Mouse (Mus musculus) liver, embryonic 11.5 days (tissue): ENCODE measurements around the gene Nostrin. TPM values are rescaled to one million over a fixed set of nuclear protein-coding genes. Genes with fewer than 3 reads are reported as not detected.

ENCODE experiments used
- ATAC-seq: fragments of 200-750 bp; cut with Nextera tagmentation; replicated peaks from 2 replicates; pipeline ENCODE4 v1.8.0; 2017; ENCODE audit warnings: moderate number of reproducible peaks, mild to moderate bottlenecking, moderate TSS enrichment, moderate library complexity; ENCODE audit not compliant: low FRiP score
- DNase-seq: peaks from one replicate; pipeline ENCODE4 v3.0.0-alpha.2; 2017; ENCODE audit warnings: low spot score
- H3K27ac ChIP-seq: fragments of 300-500 bp; sonication (generic); 2 replicates; pipeline ENCODE4 v1.5.1; 2014; ENCODE audit warnings: mild to moderate bottlenecking, low read depth, low read length, control low read depth
- H3K27me3 ChIP-seq: fragments of 300-500 bp; sonication (generic); replicated peaks from 2 replicates; pipeline ENCODE4 v1.6.1; 2014; ENCODE audit warnings: low read length, mixed read lengths; ENCODE audit not compliant: control insufficient read depth, insufficient read depth
- H3K36me3 ChIP-seq: fragments of 300-500 bp; sonication (generic); 2 replicates; pipeline ENCODE4 v1.6.1; 2014; ENCODE audit warnings: mild to moderate bottlenecking, low read length, moderate library complexity, mixed read lengths; ENCODE audit not compliant: control insufficient read depth, insufficient read depth
- H3K4me1 ChIP-seq: fragments of 300-500 bp; sonication (generic); replicated peaks from 2 replicates; pipeline ENCODE4 v1.6.1; 2014; ENCODE audit warnings: low read length, mixed read lengths; ENCODE audit not compliant: control insufficient read depth, insufficient read depth
- H3K4me2 ChIP-seq: fragments of 300-500 bp; sonication (generic); 2 replicates; pipeline ENCODE4 v1.6.1; 2014; ENCODE audit warnings: mild to moderate bottlenecking, control low read depth, moderate library complexity
- H3K4me3 ChIP-seq: fragments of 300-500 bp; sonication (generic); 2 replicates; pipeline ENCODE4 v1.5.1; 2014; ENCODE audit warnings: low read depth, low read length, control low read depth
- H3K9ac ChIP-seq: fragments of 300-500 bp; sonication (generic); 2 replicates; pipeline ENCODE4 v1.6.1; 2014; ENCODE audit warnings: low read depth, low read length, control low read depth
- H3K9me3 ChIP-seq: fragments of 300-500 bp; sonication (generic); 2 replicates; pipeline ENCODE4 v1.6.1; 2016; ENCODE audit warnings: low read length, inconsistent platforms, mixed read lengths; ENCODE audit not compliant: control insufficient read depth
- WGBS: fragments of 180-500 bp; shearing (Covaris S2); extraction: QIAGEN DNeasy Blood & Tissue Kit; methylation state at CpG from one replicate; pipeline ENCODE4 v1.1.7; 2014; 5-methylcytosine and 5-hydroxymethylcytosine counted together
- polyA plus RNA-seq: library from polyadenylated mRNA; unstranded; fragments of >200 nt; fragmentation: Nextera tagmentation; extraction: Ambion mirVana; gene quantifications from 2 replicates; pipeline ENCODE4 v1.2.1, GENCODE M21; 2014

The Nostrin gene
- polyA plus RNA-seq, 1 experiment from 2014 or later = 18.8 TPM

GRCm38 (mm10) chr2:69118994-69119393 is 16.6 kb upstream of the Nostrin start:
- Histone ChIP-seq H3K36me3 (peaks cover 3% of the 10 kb centered on the region; the same call in 1 of the 2 replicates), H3K27me3 (no peaks in the 10 kb centered on the region), H3K4me1 (no peaks in the 10 kb centered on the region), H3K27ac (no peak overlapping the region), H3K9me3 (peaks cover 2% of the 10 kb centered on the region; the same call in 1 of the 2 replicates), H3K4me2 (no peak overlapping the region), H3K9ac (no peak overlapping the region), H3K4me3 (no peak overlapping the region)
- ATAC-seq = no peak
- 87% methylated on average over 1 of the region's 1 CpGs for WGBS
- no peak for DNase-seq

GRCm38 (mm10) chr2:69119718-69120117 is 15.9 kb upstream of the Nostrin start:
- Histone ChIP-seq H3K4me2 (no peak overlapping the region), H3K9ac (no peak overlapping the region), H3K4me3 (no peak overlapping the region), H3K27me3 (no peaks in the 10 kb centered on the region), H3K4me1 (no peaks in the 10 kb centered on the region), H3K36me3 (peaks cover 3% of the 10 kb centered on the region; the same call in 1 of the 2 replicates), H3K9me3 (peaks cover 2% of the 10 kb centered on the region; the same call in 1 of the 2 replicates), H3K27ac (no peak overlapping the region)
- ATAC-seq (no peak), DNase-seq (no peak)
- 61% methylated on average over 2 of the region's 2 CpGs for WGBS

- no peak overlapping the region for H3K27ac ChIP-seq
- no peaks in the 10 kb centered on the region for H3K9me3 ChIP-seq
- H3K27me3 ChIP-seq = no peaks in the 10 kb centered on the region
- H3K4me1 ChIP-seq = no peaks in the 10 kb centered on the region
- DNase-seq (no peak), ATAC-seq (no peak)
- H3K9ac ChIP-seq = no peak overlapping the region
- no peaks in the 10 kb centered on the region for H3K36me3 ChIP-seq
- WGBS = 81% methylated on average over 4 of the region's 4 CpGs
- no peak overlapping the region for H3K4me3 ChIP-seq
- H3K4me2 ChIP-seq = no peak overlapping the region
Measured at GRCm38 (mm10) chr2:69121681-69122080, 13.9 kb upstream of the Nostrin start.

GRCm38 (mm10) chr2:69125425-69125824 is 10.2 kb upstream of the Nostrin start:
- DNase-seq = no peak
- WGBS = 62% methylated on average over 3 of the region's 3 CpGs

GRCm38 (mm10) chr2:69128321-69128720 is 7.3 kb upstream of the Nostrin start:
- H3K4me3 ChIP-seq = no peak overlapping the region
- 80% methylated on average over 7 of the region's 7 CpGs for WGBS
- H3K4me1 ChIP-seq = peaks cover 5% of the 10 kb centered on the region; the same call in 1 of the 2 replicates
- no peaks in the 10 kb centered on the region for H3K9me3 ChIP-seq
- H3K27me3 ChIP-seq = no peaks in the 10 kb centered on the region
- H3K9ac ChIP-seq = no peak overlapping the region
- no peaks in the 10 kb centered on the region for H3K36me3 ChIP-seq
- no peak for DNase-seq
- ATAC-seq = no peak
- H3K27ac ChIP-seq = no peak overlapping the region
- H3K4me2 ChIP-seq = no peak overlapping the region

More at GRCm38 (mm10) chr2:69125425-69125824, 10.2 kb upstream of the Nostrin start:
- H3K9me3 ChIP-seq = no peaks in the 10 kb centered on the region
- peaks cover 5% of the 10 kb centered on the region; the same call in 1 of the 2 replicates for H3K4me1 ChIP-seq
- H3K9ac ChIP-seq = no peak overlapping the region
- no peak overlapping the region for H3K4me3 ChIP-seq
- H3K4me2 ChIP-seq = no peak overlapping the region
- H3K27me3 ChIP-seq = no peaks in the 10 kb centered on the region
- H3K27ac ChIP-seq = no peak overlapping the region
- ATAC-seq = no peak
- no peaks in the 10 kb centered on the region for H3K36me3 ChIP-seq

- Histone ChIP-seq H3K9ac (no peak overlapping the region), H3K4me2 (no peak overlapping the region), H3K4me3 (no peak overlapping the region), H3K27ac (0 out of 2 replicates have a peak overlapping the region, but pooled peaks have one; percentile 6), H3K36me3 (no peaks in the 10 kb centered on the region), H3K4me1 (peaks cover 5% of the 10 kb centered on the region; the same call in 1 of the 2 replicates), H3K27me3 (no peaks in the 10 kb centered on the region), H3K9me3 (no peaks in the 10 kb centered on the region)
- WGBS = 61% methylated on average over 10 of the region's 10 CpGs
- DNase-seq = no peak
- no peak; the same call in 1 of the 2 replicates for ATAC-seq
Measured at GRCm38 (mm10) chr2:69128921-69129395, 6.6 kb upstream of the Nostrin start.

- peaks cover 5% of the 10 kb centered on the region; the same call in 1 of the 2 replicates for H3K4me1 ChIP-seq
- no peaks in the 10 kb centered on the region for H3K27me3 ChIP-seq
- no peak overlapping the region for H3K4me3 ChIP-seq
- no peak for ATAC-seq
- no peaks in the 10 kb centered on the region for H3K36me3 ChIP-seq
- no peak for DNase-seq
- no peak overlapping the region for H3K27ac ChIP-seq
- H3K4me2 ChIP-seq = no peak overlapping the region
- WGBS = 64% methylated on average over 7 of the region's 7 CpGs
- no peaks in the 10 kb centered on the region for H3K9me3 ChIP-seq
- H3K9ac ChIP-seq = no peak overlapping the region
Measured at GRCm38 (mm10) chr2:69129425-69130210, 6.0 kb upstream of the Nostrin start.

GRCm38 (mm10) chr2:69132046-69132445 is 3.6 kb upstream of the Nostrin start:
- peak; percentile 61; the same call in 1 of the 2 replicates for ATAC-seq
- Histone ChIP-seq H3K4me3 (no peak overlapping the region), H3K4me2 (peak overlapping the region; percentile 21), H3K9me3 (no peaks in the 10 kb centered on the region), H3K36me3 (no peaks in the 10 kb centered on the region), H3K27ac (no peak overlapping the region), H3K9ac (no peak overlapping the region), H3K27me3 (no peaks in the 10 kb centered on the region), H3K4me1 (peaks cover 10% of the 10 kb centered on the region)
- WGBS = 59% methylated on average over 3 of the region's 3 CpGs
- DNase-seq = no peak
